ENCODE assay signal across 17 mouse cellular contexts in genomic region chr7:35277433-35277832, GRCm38 (mm10). TPM values are rescaled to one million over a fixed set of nuclear protein-coding genes. Genes with fewer than 3 reads are reported as not detected.
DNase-seq lines count a peak whose midpoint lies in the region; ATAC-seq and TF ChIP-seq lines count a peak whose summit lies in the region.
"Had no signal": no experiment of that assay in that cellular context is flagged by ENCODE, and none has a peak within 500 bp of the region (broad histone marks: within the 10 kb centered on the region; RNA-seq: fewer than 3 reads in every experiment).

No protein-coding gene starts in this region.

- peak; percentile 94 for ATAC-seq in forebrain, postnatal 0 days

- H3K4me1 ChIP-seq in forebrain, postnatal 0 days (ENCODE audit: insufficient read depth), result no peaks in the 10 kb centered on the region
- no peaks in the 10 kb centered on the region for H3K4me1 ChIP-seq in heart, embryonic 10.5 days
- H3K4me1 ChIP-seq: heart, embryonic 15.5 days; neural tube, embryonic 13.5 days had no signal

- H3K27ac ChIP-seq in forebrain, postnatal 0 days (ENCODE audit: low read depth, low read length), result peak overlapping the region; percentile 35; the same call in 1 of the 2 replicates
- no peak overlapping the region for H3K27ac ChIP-seq in heart, embryonic 10.5 days
- H3K27ac ChIP-seq: heart, embryonic 15.5 days; layer of hippocampus, adult 2 months; neural tube, embryonic 13.5 days; stomach, postnatal 0 days had no signal

- H3K4me2 ChIP-seq in forebrain, postnatal 0 days (ENCODE audit: low read depth), result no peak overlapping the region
- H3K4me2 ChIP-seq: heart, embryonic 15.5 days; neural tube, embryonic 13.5 days had no signal

- H3K4me3 ChIP-seq in forebrain, postnatal 0 days (ENCODE audit: low read depth, low read length), result no peak overlapping the region
- no peak overlapping the region for H3K4me3 ChIP-seq in heart, embryonic 10.5 days
- H3K4me3 ChIP-seq: heart, embryonic 15.5 days; layer of hippocampus, adult 2 months; neural tube, embryonic 13.5 days had no signal

- H3K9ac ChIP-seq in forebrain, postnatal 0 days, result no peak overlapping the region
- H3K9ac ChIP-seq: heart, embryonic 15.5 days; neural tube, embryonic 13.5 days had no signal

- TF ChIP-seq CTCF in forebrain, postnatal 0 days (IDR thresholded peaks at IDR 0.05; ENCODE audit: low read depth), result no peak

- peaks cover 61% of the 10 kb centered on the region for H3K36me3 ChIP-seq in forebrain, postnatal 0 days (ENCODE audit: insufficient read depth)
- peaks cover 76% of the 10 kb centered on the region for H3K36me3 ChIP-seq in heart, embryonic 10.5 days

- 20% methylated on average over 4 of the region's 4 CpGs for WGBS in forebrain, postnatal 0 days
- 89% methylated on average over 4 of the region's 4 CpGs for WGBS in heart, embryonic 10.5 days

- peak; percentile 24 for DNase-seq in embryo, embryonic 10.5 days (ENCODE audit: low spot score)
- no peak for DNase-seq in embryo, embryonic 9.5 days (ENCODE audit: extremely low spot score)
- DNase-seq in forebrain, postnatal 0 days, result peak; percentile 30
- peak; percentile 8 for DNase-seq in mesoderm, embryonic 11.5 days (ENCODE audit: low read depth, low spot score)
- DNase-seq in retina, embryonic 14.5 days (ENCODE audit: low spot score), result peak; percentile 27
- DNase-seq in heart, embryonic 10.5 days (ENCODE audit: low spot score), result no peak
- DNase-seq in gastrocnemius, postnatal 10 days, result no peak
- DNase-seq in right cerebral cortex, postnatal 14 days, result no peak
- DNase-seq: adrenal gland, postnatal 14 days; cerebellum, adult 18-20 months; kidney, adult 9 months; thymus, postnatal 14 days had no signal

- H3K9me3 ChIP-seq in forebrain, postnatal 0 days (ENCODE audit: low read length), result peaks cover 19% of the 10 kb centered on the region
- peaks cover 28% of the 10 kb centered on the region for H3K9me3 ChIP-seq in heart, embryonic 10.5 days

- H3K27me3 ChIP-seq in forebrain, postnatal 0 days (ENCODE audit: insufficient read depth, low read length), result no peaks in the 10 kb centered on the region
- H3K27me3 ChIP-seq in heart, embryonic 10.5 days (ENCODE audit: insufficient read depth, poor library complexity, severe bottlenecking), result no peaks in the 10 kb centered on the region
- H3K27me3 ChIP-seq: CH12.LX; heart, embryonic 15.5 days; neural tube, embryonic 13.5 days had no signal

RNA-seq across cellular contexts. Expression of gene Gpatch1, which starts 40.8 kb away (rescaled TPM):
- total RNA-seq in forebrain, postnatal 0 days (2014; rRNA removed), result 14.6 and 15.3 TPM in 2 replicates
- polyA plus RNA-seq in forebrain, postnatal 0 days (2015; fragmentation: Nextera tagmentation; extraction: Ambion mirVana), result 16.2 and 21.9 TPM in 2 replicates
- 12.5 and 15.3 TPM in 2 replicates for polyA plus RNA-seq in heart, embryonic 10.5 days (2016; fragmentation: Nextera tagmentation; extraction: Ambion mirVana)
- total RNA-seq in gastrocnemius, postnatal 10 days (2021), result 1 to 10 TPM; 8.8 TPM

RNA-seq across cellular contexts. Expression of gene Rhpn2, which starts 56.5 kb away (rescaled TPM):
- 2.0 and 3.3 TPM in 2 replicates for total RNA-seq in forebrain, postnatal 0 days (2014; rRNA removed)
- polyA plus RNA-seq in forebrain, postnatal 0 days (2015; fragmentation: Nextera tagmentation; extraction: Ambion mirVana), result 0.99 and 1.6 TPM in 2 replicates
- 7.7 and 8.2 TPM in 2 replicates for polyA plus RNA-seq in heart, embryonic 10.5 days (2016; fragmentation: Nextera tagmentation; extraction: Ambion mirVana)
- 1 to 10 TPM in 1 of 2 experiments, under 1 TPM in 1; 0.94 to 1.8 TPM for total RNA-seq in gastrocnemius, postnatal 10 days (2021)

Comparison
In these comparisons a context has a peak if more than half of its experiments do, and no peak if none do; other contexts are left out.
1. DNase-seq: peak in embryo, embryonic 10.5 days (single experiment), forebrain, postnatal 0 days (single experiment), mesoderm, embryonic 11.5 days (single experiment) and retina, embryonic 14.5 days (single experiment); none in embryo, embryonic 9.5 days (single experiment), heart, embryonic 10.5 days (single experiment), gastrocnemius, postnatal 10 days (single experiment) and right cerebral cortex, postnatal 14 days (single experiment).